Mouse (Mus musculus) left cerebral cortex, postnatal 25 days (tissue): ENCODE results near the gene Dynlt3. TPM values are rescaled to one million over a fixed set of nuclear protein-coding genes. Genes with fewer than 3 reads are reported as not detected.
A peak's percentile ranks its signal among the peaks of the same experiment; 100 is the strongest.
"Not testable (repeated sequence)": the region's sequence is repeated elsewhere in the genome, so short reads cannot be mapped to it uniquely, and the experiment has no call there.

Experiments
- DNase-seq, 2 experiments: peaks; one replicate each; pipeline ENCODE4 v3.0.0; 2022; ENCODE audit warnings: low spot score in 2 of 2, mixed read lengths in 1 of 2
- intact Hi-C: fragments of 180-260 bp; cut with DNase I; formaldehyde crosslinking; loops from one replicate; pipeline ENCODE4 v1.15.1; 2025
- total RNA-seq, 2 experiments: library from RNA; stranded (reverse); gene quantifications; 2 replicates each; pipeline ENCODE4 v1.2.3; 2021

The Dynlt3 gene
- 100 to 1,000 TPM; 112 to 118 TPM for total RNA-seq

DNA sequence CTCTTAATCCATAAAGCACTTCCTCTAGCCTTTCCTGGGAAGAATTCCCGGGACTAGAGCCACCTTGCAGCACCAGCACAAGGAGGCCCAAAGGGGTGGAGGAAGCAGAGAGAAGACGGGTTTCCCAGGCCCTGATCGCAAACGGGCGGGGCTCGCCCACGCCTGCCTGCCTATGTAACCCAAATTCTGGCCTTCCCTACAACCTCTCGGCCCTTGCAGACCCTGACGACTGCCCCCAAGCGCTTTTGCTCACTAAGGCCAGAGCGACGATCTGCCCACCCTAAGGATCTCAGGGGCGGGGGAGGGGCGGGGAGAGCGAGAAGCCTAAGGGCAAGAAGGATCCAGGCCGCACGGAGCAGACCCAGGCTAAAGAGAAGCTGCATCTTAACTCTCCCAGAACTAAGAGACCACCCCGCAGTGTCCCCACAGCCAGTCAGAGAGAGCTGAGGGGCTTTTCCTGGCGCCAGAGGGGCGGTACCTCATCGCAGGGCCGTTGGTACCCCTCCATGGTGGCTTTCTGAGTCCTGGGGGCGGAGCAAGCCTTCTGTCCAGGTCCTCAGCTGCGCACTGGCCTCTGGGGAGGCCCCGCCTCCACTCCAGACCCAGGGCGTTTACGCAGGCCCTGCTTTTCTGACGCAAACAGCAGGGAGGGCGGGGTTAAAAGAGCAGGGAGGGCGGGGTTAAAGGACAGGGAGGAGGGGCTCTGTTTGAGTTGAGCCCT, at the start of gene Dynlt3:
TSS of gene Dynlt3 (minus strand) at position 613 of the 721 bp plus-strand sequence.
- peak; percentile 75 to 80 for DNase-seq
- intact Hi-C loops, result no loop called here

DNA sequence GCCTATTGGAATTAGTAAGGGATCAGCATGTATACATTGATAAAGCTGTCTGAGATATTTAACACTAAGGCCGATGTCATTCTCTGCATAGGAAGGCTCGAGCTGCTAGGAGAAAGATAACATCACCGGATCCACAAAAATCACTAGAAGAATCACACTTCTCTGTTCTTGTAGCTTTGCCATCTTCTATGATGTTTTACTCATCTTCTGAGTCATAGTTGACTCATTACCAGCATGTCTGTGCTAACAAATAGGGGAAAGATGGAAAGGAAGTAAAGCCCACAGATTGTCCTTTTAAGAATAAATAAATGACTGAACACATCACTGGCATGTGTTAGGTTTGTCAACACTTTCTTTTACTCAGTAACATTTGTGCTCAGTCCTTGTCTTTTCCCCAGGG, 37.0 kb upstream of the Dynlt3 start:
- DNase-seq, result peak in 1 of 2 experiments; percentile 27
- intact Hi-C loops, result no loop called here

DNA sequence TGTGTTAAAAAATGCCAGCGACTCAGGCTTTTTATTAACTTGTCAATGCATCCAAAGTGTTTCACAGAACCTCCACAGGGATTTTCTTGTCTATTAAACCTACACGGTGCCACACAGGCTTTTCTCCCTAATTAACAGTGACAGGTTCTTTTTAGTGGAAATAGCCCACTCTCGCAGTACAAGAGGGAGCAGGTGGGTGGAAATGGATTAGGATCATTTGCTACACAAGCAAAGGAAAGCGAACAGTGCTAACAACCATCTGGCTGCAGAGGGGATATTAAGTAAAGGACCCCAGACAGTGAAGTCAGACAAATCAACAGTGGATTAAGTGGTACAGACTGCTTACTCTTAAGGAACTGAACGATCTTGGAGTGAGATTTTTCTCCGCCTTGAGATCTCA, 33.2 kb upstream of the Dynlt3 start:
- no peak for DNase-seq
- intact Hi-C loops, result no loop called here

DNA sequence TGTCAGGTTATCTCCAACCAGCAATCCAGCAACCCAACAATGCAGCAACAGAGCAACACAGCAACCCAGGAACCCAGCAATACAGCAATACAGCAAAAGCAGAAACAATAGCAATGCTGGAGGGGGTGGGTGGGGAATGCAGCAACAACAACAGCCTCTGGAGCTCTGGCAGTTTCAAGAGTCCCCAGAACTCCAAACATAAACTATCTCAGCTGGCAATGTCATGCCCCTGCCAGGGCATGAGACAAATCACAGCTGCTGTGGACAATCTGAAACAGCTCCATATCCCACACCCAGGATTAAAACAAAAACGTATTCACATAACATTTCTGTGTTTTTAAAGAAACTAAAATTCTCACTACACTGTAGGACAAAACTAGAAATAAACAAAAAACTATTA, 9.2 kb upstream of the Dynlt3 start:
- DNase-seq, result no peak
- intact Hi-C loops, result no loop called here

DNA sequence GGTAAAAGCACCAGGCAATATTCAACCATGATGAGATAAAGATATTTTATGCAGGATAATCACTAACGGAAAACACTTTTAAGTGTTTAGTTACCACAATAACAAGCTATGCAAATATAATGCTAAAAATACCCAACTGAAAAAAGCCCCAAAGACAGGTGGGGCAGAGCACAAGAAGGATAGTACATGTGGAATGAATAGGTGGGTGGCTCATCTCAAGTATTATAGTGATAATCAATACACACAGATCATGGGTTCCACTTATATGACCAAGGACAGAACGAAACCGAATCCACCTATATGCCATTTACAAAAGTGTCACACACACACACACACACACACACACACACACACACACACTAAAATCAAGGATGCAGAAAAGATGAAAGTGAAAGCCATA, 8.6 kb upstream of the Dynlt3 start:
- intact Hi-C loops, result no loop called here
- no peak for DNase-seq

DNA sequence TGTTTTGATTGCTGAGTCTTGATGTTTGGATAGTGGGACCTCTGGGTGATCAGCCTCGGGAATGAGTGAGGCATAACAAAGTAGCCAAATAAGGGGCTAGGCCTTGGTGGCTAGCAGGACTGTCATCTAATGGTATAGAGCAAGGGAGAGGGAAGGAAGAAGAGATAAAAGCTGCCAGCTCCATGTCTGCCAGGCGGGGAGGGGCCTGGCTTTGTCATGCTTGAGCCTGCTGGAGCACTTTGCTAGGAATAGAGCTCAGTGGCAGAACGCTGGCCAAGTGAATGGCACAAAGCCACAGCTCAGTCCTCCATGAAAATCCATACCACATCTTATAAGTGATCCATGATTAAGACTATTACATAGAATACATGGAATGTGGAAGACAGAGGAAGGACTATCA, 10.0 kb downstream of the Dynlt3 start:
- intact Hi-C loops, result no loop called here
- no peak for DNase-seq

DNA sequence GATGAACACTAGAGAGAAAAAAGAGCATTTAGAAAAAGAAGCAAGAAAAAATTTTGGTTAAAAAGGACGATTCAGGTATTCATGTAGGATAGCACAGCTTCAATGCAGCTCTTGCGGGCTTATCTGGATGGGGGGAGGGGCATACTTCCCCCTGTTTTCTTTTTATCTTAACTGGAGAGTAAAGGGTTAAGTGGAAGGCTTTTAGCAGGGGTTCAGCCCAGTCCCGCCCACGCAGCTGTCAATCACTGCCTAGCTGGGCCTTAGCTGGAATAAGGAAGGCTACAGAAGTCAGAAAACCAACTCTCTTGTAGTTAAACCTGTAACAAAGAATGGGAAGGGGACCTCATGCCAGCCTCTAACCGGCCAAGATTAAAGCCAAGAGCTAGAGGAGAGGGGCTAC, 22.2 kb downstream of the Dynlt3 start:
- intact Hi-C loops, result loop anchor here (5.0 kb wide), 1 partner anchor 432 kb away; no protein-coding TSS in a partner anchor
- not testable (repeated sequence) for DNase-seq

DNA sequence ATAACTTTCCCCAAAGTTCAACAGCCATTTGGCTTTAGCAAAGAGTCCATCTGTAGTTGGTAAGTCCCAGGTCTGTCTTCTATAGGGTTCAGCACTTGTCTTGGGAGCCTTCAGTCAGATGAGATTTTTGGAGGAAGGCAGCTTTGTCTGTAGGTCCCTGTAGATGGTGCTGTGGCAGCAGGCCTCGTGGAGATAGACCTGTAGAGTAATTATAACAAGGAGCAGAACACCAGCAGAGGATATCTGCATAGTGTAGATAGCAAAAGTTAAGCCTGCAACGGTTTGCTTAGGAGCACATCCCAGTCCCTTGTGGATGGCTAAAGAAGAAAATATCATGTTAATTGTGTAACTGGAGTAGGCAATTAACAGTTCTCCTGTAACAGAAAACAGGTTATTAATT, 22.7 kb downstream of the Dynlt3 start:
- intact Hi-C loops, result loop anchor here (5.0 kb wide), 1 partner anchor 432 kb away; no protein-coding TSS in a partner anchor
- peak in 1 of 2 experiments; percentile 5 for DNase-seq

Other genes starting within 250 kb of the Dynlt3 start
- gene Cybb, start 175.2 kb downstream of the Dynlt3 start, total RNA-seq, result under 1 TPM; 0.83 to 0.98 TPM
- gene H2al1o, start 90.6 kb downstream of the Dynlt3 start, total RNA-seq, result not detected
- not detected for gene Hypm, start 183.9 kb upstream of the Dynlt3 start, total RNA-seq
- not detected for gene H2al3, start 186.7 kb upstream of the Dynlt3 start, total RNA-seq
- gene Sytl5, start 222.6 kb upstream of the Dynlt3 start, total RNA-seq, result 1 to 10 TPM; 3.9 to 6.6 TPM